Mouse (Mus musculus): ENCODE measurements around the gene Zfp654. TPM values are rescaled to one million over a fixed set of nuclear protein-coding genes. Genes with fewer than 3 reads are reported as not detected.

Zfp654 gene
- polyA plus RNA-seq (2012; ENCODE audit: low replicate concordance): 1.0 and 1.2 TPM in 2 replicates

GRCm38 (mm10) chr16:64851563-64852362 is at the start of gene Zfp654, which contains the start of gene Cggbp1:
TSS of gene Zfp654 (minus strand) at chr16:64851652.
TSS of gene Cggbp1 (plus strand) at chr16:64851996.

DNA sequence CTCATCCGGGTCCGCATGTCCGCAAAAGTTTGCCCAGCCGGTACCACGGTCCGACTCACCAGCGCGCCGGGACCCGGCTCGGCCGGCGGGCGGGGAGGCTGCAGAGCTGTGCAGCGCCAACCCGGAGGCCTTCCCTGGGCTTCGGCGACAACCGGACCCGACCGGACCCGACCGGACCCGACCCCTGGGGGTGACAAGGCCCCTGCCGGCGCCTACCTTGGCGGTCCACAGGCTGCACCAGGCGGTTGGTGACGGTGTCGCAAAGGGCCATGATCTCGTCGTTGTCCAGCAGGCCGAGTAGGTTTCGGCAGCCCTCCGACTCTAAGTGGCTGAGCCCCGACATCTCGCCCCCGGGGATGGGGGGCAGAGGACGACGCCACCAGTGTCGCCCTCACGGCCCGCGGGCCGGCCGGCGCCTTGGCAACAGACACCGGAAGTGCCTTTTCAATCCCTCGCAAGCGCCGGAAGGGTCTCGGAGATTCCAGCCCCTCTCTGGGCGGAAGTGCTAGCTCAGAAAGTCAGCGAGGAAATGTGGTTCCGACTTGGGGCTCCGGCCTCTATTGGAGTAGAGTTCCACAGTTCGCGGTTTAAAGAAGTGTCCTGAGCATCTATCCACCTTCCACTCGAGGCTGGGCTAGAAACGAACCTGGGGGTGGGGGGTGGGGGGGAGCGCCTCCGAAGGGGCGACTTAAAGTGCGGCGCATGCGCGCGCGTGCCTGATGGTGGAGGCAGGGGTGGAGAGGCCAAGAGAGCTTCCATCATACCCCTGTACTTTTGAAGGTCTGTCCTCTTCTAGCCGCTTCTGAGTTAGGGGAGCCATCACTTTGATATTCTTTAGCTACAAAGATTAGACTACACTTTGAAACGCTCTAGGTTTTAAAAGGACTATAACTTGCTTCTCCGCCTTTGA is 80.7 kb downstream of the Zfp654 start, which contains the start of gene 4930453N24Rik:
4930453N24Rik (minus strand) TSS at position 641 of the 910 bp plus-strand sequence.

Other genes starting within 250 kb of the Zfp654 start
- gene Csnka2ip, start 249.2 kb downstream of the Zfp654 start, polyA plus RNA-seq (2012; ENCODE audit: low replicate concordance): not detected in 2 replicates
- gene 4930453N24Rik, start 80.5 kb downstream of the Zfp654 start, polyA plus RNA-seq (2012; ENCODE audit: low replicate concordance): 8.6 and 15.1 TPM in 2 replicates
- 28.0 and 29.9 TPM in 2 replicates for gene Cggbp1, start 344 bp upstream of the Zfp654 start, polyA plus RNA-seq (2012; ENCODE audit: low replicate concordance)

Measured in hematopoietic multipotent progenitor cell, adult 10-12 weeks (in vitro differentiated cells).